Mouse (Mus musculus): ENCODE measurements around the gene Ssr2.

The Ssr2 gene

DNA sequence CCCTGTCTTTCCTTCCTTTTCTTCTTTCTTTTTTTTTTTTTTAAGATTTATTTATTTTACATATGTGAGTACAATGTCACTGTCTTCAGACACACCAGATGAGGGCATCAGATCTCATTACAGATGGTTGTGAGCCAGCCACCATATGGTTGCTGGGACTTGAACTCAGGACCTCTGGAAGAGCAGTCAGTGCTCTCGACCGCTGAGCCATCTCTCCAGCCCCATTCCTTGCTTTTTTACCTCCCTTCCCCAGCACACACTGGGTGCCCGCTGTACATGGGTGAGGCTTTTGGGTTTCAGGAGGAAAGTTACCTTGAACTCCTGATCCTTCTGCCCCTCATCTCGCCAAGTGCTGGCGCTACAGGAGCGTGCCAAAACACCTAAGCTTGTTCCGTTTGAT lies 49.9 kb downstream of the Ssr2 start:
- DNase-seq: no peak

DNA sequence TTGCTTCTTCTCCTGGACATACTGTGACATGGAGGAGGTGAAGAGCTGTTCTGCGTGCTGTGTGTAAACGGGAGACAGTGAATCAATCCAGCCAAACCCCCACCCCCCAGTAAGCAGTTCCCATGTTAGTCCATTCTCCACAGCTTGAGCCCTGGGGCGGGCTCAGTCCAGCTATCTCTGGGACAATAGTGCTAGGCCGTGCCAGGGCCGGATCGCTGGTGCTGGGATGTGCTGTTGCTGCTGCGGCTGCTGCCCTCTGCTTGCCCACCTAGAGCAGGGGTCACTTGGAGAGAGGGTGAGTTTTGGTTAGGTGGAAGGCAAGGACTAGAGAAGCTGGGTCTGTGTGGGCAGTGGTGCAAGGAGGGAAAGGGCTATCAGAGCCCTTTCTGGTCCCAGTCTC lies 50.6 kb downstream of the Ssr2 start:
- no peak for DNase-seq

DNA sequence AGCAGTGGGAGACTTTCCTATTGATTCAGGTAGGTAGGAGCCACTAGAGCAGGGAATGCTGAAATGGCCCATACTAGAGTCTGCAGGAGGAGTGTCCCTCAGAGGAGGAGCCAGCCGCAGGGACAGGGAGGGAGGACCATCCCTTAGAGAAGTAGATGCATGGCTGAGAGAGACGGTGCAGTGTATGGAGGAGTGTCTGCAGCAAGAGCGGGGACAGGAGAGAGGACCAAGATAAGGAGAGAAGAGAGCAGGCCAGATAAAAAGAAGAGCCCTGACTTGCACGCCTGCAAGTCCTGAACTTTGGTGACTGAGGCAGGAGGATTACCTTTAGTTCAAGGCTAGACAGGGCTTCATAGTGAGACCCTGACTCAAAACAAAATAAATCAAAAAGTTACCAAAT lies 51.4 kb downstream of the Ssr2 start:
- DNase-seq: no peak

DNA sequence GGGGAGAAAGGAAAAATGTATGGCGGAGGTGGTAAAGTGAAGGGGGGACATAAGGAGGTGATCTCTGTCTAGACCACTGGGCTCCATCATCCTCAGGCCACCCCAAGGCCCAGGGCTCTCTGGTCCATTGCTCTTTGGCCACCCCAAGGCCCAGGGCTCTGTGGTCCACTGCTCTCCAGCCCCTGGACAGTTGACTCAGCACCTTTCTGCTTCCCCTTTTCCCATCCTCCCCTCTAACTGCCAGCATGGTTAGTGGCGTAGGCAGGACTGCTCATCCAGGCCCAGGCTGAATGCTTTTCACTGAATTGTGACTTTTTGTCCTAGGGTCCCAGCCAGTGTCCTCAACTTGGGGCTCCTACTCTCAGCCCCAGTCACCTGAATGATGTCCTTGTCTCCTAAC lies 51.9 kb downstream of the Ssr2 start:
- peak in 1 of 2 experiments; percentile 8 for DNase-seq

DNA sequence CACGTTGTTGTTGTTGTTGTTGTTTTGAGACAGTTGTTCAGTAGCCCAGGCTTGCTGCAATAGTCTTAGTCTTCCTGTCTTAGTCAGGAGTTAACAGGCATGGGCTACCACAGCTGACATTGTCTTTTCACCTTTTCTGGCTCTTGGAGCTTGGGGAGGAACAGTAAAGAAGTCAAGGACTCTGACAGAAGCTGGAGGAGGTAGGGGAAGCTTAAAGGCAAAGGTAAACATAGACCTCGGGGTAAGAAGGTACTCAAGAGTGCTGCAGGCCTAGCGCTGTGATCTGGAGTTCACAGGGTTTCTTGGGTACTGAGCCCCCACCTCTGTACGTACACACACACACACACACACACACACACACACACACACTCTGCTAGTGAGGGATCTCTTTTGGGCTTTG lies 53.1 kb downstream of the Ssr2 start:
- peak in 1 of 2 experiments; percentile 1 for DNase-seq

DNA sequence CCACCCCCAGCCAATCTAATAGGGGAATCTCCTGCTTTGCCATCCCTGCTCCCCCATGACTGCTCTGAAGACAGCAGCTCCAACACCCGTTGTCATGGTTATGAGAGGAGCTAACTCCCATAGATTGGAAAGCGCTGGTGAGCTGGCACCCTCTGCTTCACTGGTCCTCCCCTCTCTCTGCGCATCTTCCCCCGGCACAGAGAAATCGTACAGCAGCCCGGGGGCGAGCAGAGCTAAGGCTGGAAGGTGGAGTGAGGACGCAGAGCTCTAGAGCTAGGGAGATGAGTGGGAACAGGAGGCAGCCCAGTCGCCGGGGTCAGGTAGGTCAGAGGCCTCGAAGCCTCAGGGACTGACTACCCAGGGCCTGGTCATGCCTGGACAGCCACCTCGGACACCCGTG lies 53.6 kb downstream of the Ssr2 start:
- peak in 1 of 2 experiments; percentile 10 for DNase-seq

DNA sequence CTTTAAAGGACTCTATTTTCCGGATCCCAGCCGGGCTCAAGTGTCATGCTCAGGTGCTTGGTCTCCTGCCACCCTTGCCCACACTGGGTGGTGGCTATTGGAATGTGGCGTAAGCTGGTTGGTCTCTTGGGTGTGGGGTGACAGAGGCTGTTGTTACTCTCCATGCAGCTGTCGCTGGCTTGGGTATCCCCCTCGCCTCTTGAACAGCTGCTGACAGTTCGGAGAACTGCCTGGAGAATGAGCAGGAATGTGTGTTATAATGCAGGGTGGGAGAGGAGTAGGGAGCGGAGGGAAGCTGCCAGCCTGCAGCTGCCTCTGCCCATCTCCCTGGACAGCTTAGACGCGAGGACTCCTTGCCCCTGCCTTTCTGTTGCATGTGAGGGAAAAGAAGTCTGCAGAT lies 54.3 kb downstream of the Ssr2 start:
- DNase-seq: peak in 1 of 2 experiments; percentile 3

DNA sequence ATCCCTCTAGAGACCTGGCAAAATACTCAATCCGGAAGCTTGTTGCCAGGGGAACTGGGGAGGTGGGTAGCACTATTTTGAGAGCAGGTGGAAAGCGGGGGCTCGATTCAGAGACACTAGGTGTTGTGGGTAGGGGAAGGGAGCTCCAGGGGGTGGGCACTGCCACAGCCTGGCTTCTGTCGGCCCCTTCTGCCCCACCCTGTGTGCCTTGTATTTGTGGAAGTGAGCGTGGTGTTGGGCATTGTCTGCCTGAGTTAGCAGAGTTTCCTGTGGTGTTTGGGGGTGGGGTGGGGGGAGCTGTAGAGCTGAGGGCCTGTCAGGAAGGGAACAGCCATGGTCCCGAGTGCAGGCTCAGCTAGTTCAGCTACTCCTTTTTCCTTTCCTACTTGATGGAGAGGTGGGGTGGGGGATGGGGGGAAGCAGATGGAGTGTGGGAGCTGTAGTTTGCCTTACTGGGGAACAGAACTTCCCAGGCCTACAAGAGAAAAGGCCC lies 55.2 kb downstream of the Ssr2 start:
- peak in 1 of 2 experiments; percentile 33 for DNase-seq

DNA sequence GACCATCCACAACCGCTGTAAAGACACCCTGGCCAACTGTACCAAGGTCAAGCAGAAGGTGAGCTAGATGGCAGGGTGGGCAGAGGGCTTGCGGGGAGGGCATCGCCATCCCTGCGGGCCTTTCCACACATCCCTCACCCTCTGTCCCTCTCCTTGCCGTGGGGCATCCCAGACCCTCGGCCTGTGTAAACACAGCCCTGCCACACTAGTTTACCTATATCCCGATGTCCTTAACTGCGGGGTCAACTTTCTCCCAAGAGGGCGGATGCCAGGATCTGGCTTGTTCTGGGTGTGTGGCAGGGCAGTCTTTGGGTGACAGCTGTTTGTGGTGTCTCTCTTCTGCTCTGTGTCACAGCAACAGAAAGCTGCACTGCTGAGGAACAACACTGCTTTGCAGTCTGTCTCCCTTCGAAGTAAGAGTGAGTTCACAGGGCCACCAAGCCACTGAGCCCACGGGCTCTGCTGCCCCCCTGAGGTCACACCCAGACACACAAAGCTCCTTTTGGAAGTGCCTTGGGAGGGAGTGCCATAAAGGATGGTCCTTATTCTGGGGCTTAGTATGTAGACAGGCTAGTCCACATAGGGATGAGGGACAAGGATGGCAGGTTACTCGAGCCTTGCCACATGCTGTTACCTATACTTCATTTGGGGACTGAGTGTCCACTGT lies 56.4 kb downstream of the Ssr2 start:
- peak in 1 of 2 experiments; percentile 26 for DNase-seq

DNA sequence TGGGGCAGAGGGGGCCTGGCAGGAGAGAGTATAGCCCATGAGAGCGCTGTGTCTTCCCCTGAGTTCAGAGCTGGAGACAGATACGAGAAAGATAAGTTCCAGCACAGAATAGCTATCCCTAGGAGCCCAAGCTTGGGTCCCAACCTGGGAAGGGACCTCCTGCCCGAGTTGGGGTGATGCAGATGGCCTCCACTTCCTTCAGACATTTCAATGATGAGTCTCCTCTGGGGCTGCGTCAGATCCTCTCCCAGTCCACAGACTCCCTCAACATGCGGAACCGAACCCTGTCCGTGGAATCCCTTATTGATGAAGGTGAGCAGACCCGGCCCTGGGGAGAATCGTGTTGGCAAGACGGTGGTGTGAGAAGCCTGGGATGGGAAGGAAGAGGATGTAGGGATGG lies 57.4 kb downstream of the Ssr2 start:
- no peak for DNase-seq

DNA sequence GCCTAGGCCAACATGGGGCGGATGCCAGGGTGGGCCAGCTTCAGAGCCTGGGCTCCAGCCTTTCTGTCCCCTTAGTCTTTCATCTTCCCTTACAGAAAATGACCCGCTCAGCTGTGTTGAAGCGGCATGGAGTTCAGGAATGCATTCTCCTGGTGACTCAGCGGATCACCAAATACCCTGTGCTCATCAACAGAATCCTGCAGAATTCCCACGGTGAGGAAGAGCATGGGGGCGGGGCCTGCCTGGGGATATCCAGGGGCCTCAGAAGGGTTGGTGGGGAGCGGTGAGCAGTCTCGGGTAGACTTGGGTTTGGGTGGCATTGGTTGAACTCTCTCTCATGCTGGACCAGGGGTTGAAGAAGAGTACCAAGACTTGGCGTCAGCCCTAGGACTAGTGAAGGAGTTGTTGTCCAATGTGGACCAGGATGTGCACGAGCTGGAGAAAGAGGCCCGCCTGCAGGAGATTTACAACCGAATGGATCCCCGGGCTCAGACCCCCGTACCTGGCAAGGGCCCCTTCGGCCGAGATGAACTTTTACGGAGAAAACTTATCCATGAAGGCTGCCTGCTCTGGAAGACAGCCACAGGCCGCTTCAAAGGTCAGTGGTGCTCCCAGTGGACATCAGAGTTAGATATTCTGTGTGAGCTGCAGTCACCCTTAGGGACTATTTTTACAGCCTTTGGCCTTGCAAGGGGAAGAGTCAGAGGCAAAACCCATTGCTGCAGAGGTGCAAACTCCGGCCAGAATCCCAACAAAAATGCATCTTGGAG lies 60.0 kb downstream of the Ssr2 start:
- DNase-seq: no peak

DNA sequence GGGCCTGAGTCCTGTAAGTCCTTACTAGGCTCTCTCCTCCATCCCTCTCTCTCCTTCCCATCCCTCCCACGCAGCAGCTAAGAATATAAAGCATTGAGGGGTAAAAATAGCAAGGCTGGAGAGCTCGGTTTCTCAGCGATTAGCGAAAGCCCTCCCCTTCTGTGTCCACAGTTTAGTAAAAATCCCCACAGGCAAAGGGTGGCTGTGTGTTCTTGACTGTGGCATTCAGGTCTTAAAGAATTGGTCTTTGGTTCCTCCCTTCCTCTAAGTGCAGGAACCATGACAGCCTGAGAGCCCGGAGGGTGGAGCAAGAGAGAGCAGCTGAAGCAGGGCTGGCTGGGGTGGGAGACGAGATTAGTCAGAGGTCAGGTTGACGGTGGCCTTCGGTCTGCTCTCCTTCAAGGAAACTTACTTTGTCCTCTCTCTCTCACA lies 60.9 kb downstream of the Ssr2 start:
- no peak for DNase-seq

DNA sequence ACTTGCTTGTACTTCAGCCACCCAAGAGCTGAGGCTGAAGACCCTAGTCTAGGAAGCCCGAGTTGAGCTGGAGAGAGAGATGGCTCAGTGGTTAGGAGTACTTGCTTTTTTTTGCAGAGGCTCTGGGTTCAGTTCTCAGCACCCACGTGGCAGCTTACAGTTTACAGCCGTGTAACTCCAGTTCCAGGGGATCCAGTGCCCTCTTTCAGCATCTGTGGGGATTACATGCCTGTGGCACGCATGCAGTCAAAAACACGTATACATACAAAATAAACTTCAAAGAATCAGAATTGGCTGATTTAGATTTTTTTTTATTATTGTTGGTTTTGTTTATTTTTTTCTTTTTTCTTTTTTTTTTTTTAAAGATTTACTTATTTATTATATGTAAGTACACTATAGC lies 61.5 kb downstream of the Ssr2 start:
- no peak for DNase-seq
